Mouse (Mus musculus): Measurements from ENCODE around the gene Lcorl. TPM values are rescaled to one million over a fixed set of nuclear protein-coding genes. Genes with fewer than 3 reads are reported as not detected.

Gene Lcorl
- polyA plus RNA-seq, 1 experiment: 3.7 TPM

- Histone ChIP-seq H3K27ac (ENCODE audit: control insufficient read depth, insufficient read depth, low read depth, low read length, poor library complexity) (no peak overlapping the region), H3K4me1 (ENCODE audit: control insufficient read depth, insufficient read depth, low read length) (no peaks in the 10 kb centered on the region), H3K4me3 (replicated peaks; ENCODE audit: control insufficient read depth, low read depth, low read length) (no peak overlapping the region)
- WGBS: 54% methylated on average over 2 of the region's 2 CpGs
- no peak for TF ChIP-seq POLR2A (IDR thresholded peaks at IDR 0.05; ENCODE audit: borderline replicate concordance, control insufficient read depth, low read depth, low read length)
- TF ChIP-seq CTCF (IDR thresholded peaks at IDR 0.05; ENCODE audit: control insufficient read depth, insufficient read depth, low read length): no peak
Measured at GRCm38 (mm10) chr5:45690802-45691201, 166.6 kb downstream of the Lcorl start.

GRCm38 (mm10) chr5:45689152-45689551 lies 168.3 kb downstream of the Lcorl start:
- 72% methylated on average over 4 of the region's 4 CpGs for WGBS

GRCm38 (mm10) chr5:45686223-45686622 lies 171.2 kb downstream of the Lcorl start:
- 83% methylated on average over 3 of the region's 3 CpGs for WGBS
- Histone ChIP-seq H3K4me1 (ENCODE audit: control insufficient read depth, insufficient read depth, low read length) (no peaks in the 10 kb centered on the region), H3K27ac (ENCODE audit: control insufficient read depth, insufficient read depth, low read depth, low read length, poor library complexity) (no peak overlapping the region), H3K4me3 (replicated peaks; ENCODE audit: control insufficient read depth, low read depth, low read length) (no peak overlapping the region)
- no peak for TF ChIP-seq CTCF (IDR thresholded peaks at IDR 0.05; ENCODE audit: control insufficient read depth, insufficient read depth, low read length)
- no peak for TF ChIP-seq POLR2A (IDR thresholded peaks at IDR 0.05; ENCODE audit: borderline replicate concordance, control insufficient read depth, low read depth, low read length)

More at GRCm38 (mm10) chr5:45689152-45689551, 168.3 kb downstream of the Lcorl start:
- no peak overlapping the region for H3K27ac ChIP-seq (ENCODE audit: control insufficient read depth, insufficient read depth, low read depth, low read length, poor library complexity)
- H3K4me1 ChIP-seq (ENCODE audit: control insufficient read depth, insufficient read depth, low read length): no peaks in the 10 kb centered on the region
- no peak overlapping the region for H3K4me3 ChIP-seq (replicated peaks; ENCODE audit: control insufficient read depth, low read depth, low read length)
- TF ChIP-seq POLR2A (IDR thresholded peaks at IDR 0.05; ENCODE audit: borderline replicate concordance, control insufficient read depth, low read depth, low read length): no peak
- no peak for TF ChIP-seq CTCF (IDR thresholded peaks at IDR 0.05; ENCODE audit: control insufficient read depth, insufficient read depth, low read length)

GRCm38 (mm10) chr5:45685243-45685642 lies 172.2 kb downstream of the Lcorl start:
- no peak for TF ChIP-seq POLR2A (IDR thresholded peaks at IDR 0.05; ENCODE audit: borderline replicate concordance, control insufficient read depth, low read depth, low read length)
- no peak for TF ChIP-seq CTCF (IDR thresholded peaks at IDR 0.05; ENCODE audit: control insufficient read depth, insufficient read depth, low read length)
- Histone ChIP-seq H3K4me3 (replicated peaks; ENCODE audit: control insufficient read depth, low read depth, low read length) (no peak overlapping the region), H3K27ac (ENCODE audit: control insufficient read depth, insufficient read depth, low read depth, low read length, poor library complexity) (no peak overlapping the region), H3K4me1 (ENCODE audit: control insufficient read depth, insufficient read depth, low read length) (no peaks in the 10 kb centered on the region)
- 88% methylated on average over 2 of the region's 2 CpGs for WGBS

- no peaks in the 10 kb centered on the region for H3K4me1 ChIP-seq (ENCODE audit: control insufficient read depth, insufficient read depth, low read length)
- no peak overlapping the region for H3K27ac ChIP-seq (ENCODE audit: control insufficient read depth, insufficient read depth, low read depth, low read length, poor library complexity)
- H3K4me3 ChIP-seq (replicated peaks; ENCODE audit: control insufficient read depth, low read depth, low read length): no peak overlapping the region
- WGBS: 78% methylated on average over 1 of the region's 1 CpGs
- TF ChIP-seq CTCF (IDR thresholded peaks at IDR 0.05; ENCODE audit: control insufficient read depth, insufficient read depth, low read length) (no peak), POLR2A (IDR thresholded peaks at IDR 0.05; ENCODE audit: borderline replicate concordance, control insufficient read depth, low read depth, low read length) (no peak)
Measured at GRCm38 (mm10) chr5:45683388-45683787, 174.0 kb downstream of the Lcorl start.

GRCm38 (mm10) chr5:45679955-45680354 lies 177.5 kb downstream of the Lcorl start:
- TF ChIP-seq POLR2A (IDR thresholded peaks at IDR 0.05; ENCODE audit: borderline replicate concordance, control insufficient read depth, low read depth, low read length): no peak
- TF ChIP-seq CTCF (IDR thresholded peaks at IDR 0.05; ENCODE audit: control insufficient read depth, insufficient read depth, low read length): no peak
- no peak overlapping the region for H3K4me3 ChIP-seq (replicated peaks; ENCODE audit: control insufficient read depth, low read depth, low read length)
- peaks cover 2% of the 10 kb centered on the region for H3K4me1 ChIP-seq (ENCODE audit: control insufficient read depth, insufficient read depth, low read length)
- H3K27ac ChIP-seq (ENCODE audit: control insufficient read depth, insufficient read depth, low read depth, low read length, poor library complexity): no peak overlapping the region

DNA sequence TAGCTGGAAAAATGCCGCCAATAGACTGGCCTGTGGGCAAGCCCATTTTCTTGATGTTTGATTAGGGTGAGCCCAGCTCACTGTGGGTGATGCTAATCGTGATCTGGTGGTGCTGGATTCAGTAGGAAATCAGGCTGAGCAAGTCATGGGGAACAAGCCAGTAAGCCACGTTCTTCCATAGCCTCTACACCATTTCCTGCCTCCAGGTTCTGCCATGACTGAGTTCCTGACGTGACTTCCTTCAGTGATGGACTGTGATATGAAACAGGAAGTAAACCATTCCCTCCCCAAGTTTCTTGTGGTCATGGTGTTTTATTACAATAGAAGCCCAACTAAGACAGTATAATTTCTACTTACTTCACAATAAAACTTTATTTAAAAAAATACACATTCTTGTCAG lies 179.8 kb downstream of the Lcorl start:
- Histone ChIP-seq H3K4me1 (ENCODE audit: control insufficient read depth, insufficient read depth, low read length) (peaks cover 2% of the 10 kb centered on the region), H3K27ac (ENCODE audit: control insufficient read depth, insufficient read depth, low read depth, low read length, poor library complexity) (no peak overlapping the region), H3K4me3 (replicated peaks; ENCODE audit: control insufficient read depth, low read depth, low read length) (no peak overlapping the region)
- no peak for TF ChIP-seq POLR2A (IDR thresholded peaks at IDR 0.05; ENCODE audit: borderline replicate concordance, control insufficient read depth, low read depth, low read length)
- 43% methylated on average over 4 of the region's 4 CpGs for WGBS

DNA sequence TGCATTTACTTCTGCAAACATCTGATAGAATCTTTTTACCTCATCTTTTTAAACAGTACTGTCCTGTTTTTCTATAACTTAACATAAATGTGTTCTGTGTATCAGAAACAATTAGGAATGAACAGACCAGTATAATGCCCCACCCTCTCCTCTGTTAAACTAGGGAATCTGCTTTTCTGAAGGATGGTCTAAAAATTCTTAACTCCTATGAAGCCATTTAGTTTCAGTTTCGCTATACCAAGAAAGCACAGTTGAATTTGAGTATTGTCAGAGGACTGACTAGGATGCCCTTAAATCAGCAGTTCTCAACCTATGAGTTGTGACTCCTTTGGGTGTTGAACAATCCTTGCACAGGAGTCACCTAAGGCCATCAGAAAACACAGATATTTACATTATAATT lies 182.4 kb downstream of the Lcorl start:
- WGBS: 80% methylated on average over 1 of the region's 1 CpGs
- no peak for TF ChIP-seq CTCF (IDR thresholded peaks at IDR 0.05; ENCODE audit: control insufficient read depth, insufficient read depth, low read length)
- TF ChIP-seq POLR2A (IDR thresholded peaks at IDR 0.05; ENCODE audit: borderline replicate concordance, control insufficient read depth, low read depth, low read length): no peak
- Histone ChIP-seq H3K4me1 (ENCODE audit: control insufficient read depth, insufficient read depth, low read length) (peaks cover 2% of the 10 kb centered on the region), H3K27ac (ENCODE audit: control insufficient read depth, insufficient read depth, low read depth, low read length, poor library complexity) (no peak overlapping the region), H3K4me3 (replicated peaks; ENCODE audit: control insufficient read depth, low read depth, low read length) (no peak overlapping the region)

GRCm38 (mm10) chr5:45670894-45671494 lies 186.4 kb downstream of the Lcorl start:
- Histone ChIP-seq H3K4me1 (ENCODE audit: control insufficient read depth, insufficient read depth, low read length) (no peaks in the 10 kb centered on the region; the same call in 1 of the 2 replicates), H3K27ac (ENCODE audit: control insufficient read depth, insufficient read depth, low read depth, low read length, poor library complexity) (no peak overlapping the region), H3K4me3 (replicated peaks; ENCODE audit: control insufficient read depth, low read depth, low read length) (peak overlapping the region; percentile 47)
- 55% methylated on average over 5 of the region's 5 CpGs for WGBS
- no peak for TF ChIP-seq CTCF (IDR thresholded peaks at IDR 0.05; ENCODE audit: control insufficient read depth, insufficient read depth, low read length)
- TF ChIP-seq POLR2A (IDR thresholded peaks at IDR 0.05; ENCODE audit: borderline replicate concordance, control insufficient read depth, low read depth, low read length): no peak

Measured in bone marrow, adult 2 months (tissue).